Mouse (Mus musculus) cerebellum, adult 8-10 months (tissue): Measurements from ENCODE around the gene Asf1a.
"Not testable (repeated sequence)": the region's sequence is repeated elsewhere in the genome, so short reads cannot be mapped to it uniquely, and the experiment has no call there.

Experiments used
- DNase-seq: peaks from one replicate; pipeline ENCODE4 v3.0.0; 2022

The Asf1a gene

DNA sequence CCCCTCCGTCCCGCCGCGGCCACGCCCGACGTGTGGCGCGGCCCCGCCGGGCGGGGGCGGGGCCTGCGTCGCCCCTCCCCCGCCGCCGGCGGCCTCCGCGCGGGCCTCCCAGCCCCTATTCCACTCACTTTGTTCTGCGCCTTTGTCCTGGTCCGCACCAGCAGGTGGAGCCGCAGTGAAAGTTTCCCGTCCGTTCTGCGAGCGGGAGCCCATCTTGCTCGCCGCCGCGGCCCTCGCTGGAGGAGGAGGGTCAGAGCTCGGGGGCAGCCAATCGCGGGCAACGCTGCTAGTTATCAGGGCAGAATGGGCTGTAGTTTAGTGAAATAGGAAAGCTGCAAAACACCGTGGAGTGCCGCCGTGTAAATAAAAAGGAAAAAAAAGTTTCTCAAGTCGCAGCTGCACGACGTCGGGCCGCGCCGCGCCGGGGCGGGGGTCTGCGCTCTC is at the start of gene Asf1a:
Asf1a (plus strand) TSS at position 81 of the 444 bp plus-strand sequence.
- DNase-seq, result peak; percentile 97

DNA sequence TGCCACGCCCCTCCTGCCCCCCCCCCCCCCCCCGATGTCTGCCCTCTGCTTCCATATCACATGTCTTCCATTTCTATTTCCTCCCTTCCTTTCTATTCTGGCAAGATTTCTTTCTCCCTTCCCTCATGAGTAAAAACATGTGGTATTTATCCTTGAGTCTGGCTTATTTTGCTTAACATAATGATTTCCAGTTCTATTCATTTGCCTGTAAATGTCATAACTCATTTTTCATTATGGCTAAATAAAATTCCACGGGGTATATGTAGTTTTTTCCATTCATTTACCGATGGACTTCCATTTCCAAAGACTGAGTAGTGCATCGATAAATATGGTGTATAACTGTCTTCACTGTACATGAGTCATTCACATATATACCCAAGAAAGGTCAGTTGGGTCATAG is 34.6 kb upstream of the Asf1a start:
- DNase-seq, result no peak

DNA sequence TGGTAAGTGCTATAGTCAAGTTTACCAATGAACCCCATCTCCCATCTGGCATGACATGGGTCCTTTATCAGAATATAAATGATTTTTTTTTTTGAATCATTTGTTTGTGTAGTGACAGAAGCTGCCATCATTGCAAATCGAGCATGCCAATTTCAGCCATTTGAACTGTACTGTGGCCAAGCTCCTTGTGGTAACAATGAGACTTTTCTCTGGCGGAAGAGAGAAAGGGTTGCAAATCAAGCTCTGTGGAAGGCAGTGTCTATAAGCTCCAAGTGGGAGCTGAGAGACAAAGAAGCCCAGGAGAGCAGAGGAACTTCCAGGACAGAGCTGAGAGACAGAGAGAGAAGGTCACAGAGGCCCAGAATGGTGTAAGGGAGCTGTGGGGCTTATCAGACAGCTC is 31.0 kb upstream of the Asf1a start:
- DNase-seq, result no peak

DNA sequence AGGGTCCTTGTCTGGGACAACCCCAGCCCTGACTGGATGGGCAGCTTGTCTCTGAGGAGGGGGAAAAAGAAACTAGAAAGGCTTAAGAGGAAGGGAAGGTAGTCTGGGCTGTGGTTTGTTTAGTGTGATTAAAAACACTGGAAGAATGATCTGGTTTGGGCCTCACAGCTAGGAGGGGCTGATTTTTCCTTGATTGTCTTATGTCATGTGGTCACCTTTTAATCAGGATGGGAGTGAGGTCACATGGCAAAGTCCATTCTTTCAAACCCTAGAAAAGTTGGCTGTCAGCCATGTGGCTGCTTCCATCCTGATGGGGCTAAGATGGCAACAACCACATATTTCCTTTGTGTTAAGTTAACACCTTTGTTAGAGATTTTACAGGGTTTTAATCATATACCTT is 28.0 kb upstream of the Asf1a start:
- no peak for DNase-seq

DNA sequence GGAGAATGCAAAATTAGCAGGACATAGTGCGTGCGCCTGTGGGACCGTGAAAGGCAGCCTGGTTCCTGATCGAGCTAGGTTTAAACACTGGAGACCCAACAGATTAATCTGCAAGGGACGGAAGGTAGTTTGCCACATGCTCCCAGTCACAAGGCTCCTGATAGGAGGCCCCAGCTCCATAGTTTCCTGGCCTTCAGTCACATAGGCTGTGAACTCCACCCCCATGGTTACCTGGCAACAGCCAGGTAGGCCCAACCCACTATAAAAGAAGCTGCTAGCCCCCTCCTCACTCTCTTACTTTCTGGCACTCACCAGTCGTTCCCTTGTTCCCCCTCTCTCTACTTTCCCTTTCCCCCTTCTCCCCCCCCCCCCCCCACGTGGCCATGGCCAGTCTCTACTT is 16.4 kb upstream of the Asf1a start:
- DNase-seq, result no peak

DNA sequence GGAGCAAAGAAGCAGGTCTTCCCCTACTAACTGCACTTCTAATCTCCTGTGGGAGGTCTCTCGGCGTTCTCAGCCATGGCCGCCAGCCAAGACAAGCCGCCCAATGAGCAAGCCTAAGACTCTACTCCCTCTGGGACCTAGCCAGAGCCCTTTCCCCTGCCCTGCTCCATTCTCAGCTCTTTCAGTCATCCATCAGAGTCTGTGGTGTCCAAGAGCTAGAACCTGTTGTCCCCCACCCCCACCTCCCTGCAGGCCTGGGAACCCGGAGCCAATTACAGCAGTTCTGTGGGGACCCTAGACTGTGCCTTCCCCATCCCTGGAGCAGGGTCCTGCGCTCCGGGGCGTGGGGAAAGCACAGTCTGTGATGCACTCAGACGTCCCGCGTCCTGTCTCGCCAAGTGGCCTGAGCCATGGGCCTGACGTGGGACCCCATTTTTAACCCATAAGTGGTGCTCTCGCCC is 15.9 kb upstream of the Asf1a start:
- peak; percentile 43 for DNase-seq

DNA sequence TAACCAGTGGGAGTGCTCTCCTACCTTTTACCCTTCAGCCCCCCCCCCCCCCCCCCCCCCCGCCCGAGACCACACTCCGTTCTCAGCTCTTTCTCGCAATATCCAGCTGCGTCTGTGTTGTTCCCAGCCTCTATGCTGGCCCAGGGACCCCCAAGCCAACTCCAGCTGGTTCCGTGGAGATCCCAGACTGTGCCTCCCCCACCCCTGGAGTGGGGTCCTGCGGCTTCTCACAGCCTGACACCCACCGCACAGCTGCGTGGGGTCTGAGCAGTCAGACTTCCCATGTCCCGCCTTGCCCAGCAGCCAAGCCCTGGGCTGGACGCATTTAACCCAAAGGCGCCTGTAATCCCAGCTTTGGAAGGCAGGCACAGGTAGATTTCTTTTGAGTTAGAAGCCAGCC is 15.5 kb upstream of the Asf1a start:
- no peak for DNase-seq

DNA sequence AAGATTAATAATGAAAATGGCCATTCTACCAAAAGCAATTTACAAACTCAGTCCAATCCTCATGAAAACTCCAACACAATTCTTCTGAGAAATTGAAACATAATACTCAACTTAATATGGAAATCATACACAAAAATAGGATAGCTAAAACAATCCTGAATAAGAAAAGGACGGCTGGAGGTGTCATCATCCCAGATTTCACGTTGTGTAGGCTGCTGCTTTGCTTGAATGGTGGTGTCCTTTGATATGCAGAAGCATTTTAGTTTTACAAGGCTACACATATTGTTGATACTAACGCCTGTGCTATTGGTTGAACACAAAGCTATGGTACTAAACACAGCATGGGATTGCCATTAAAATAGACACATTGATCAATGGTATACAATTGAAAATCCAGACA is 10.8 kb upstream of the Asf1a start:
- DNase-seq, result no peak

DNA sequence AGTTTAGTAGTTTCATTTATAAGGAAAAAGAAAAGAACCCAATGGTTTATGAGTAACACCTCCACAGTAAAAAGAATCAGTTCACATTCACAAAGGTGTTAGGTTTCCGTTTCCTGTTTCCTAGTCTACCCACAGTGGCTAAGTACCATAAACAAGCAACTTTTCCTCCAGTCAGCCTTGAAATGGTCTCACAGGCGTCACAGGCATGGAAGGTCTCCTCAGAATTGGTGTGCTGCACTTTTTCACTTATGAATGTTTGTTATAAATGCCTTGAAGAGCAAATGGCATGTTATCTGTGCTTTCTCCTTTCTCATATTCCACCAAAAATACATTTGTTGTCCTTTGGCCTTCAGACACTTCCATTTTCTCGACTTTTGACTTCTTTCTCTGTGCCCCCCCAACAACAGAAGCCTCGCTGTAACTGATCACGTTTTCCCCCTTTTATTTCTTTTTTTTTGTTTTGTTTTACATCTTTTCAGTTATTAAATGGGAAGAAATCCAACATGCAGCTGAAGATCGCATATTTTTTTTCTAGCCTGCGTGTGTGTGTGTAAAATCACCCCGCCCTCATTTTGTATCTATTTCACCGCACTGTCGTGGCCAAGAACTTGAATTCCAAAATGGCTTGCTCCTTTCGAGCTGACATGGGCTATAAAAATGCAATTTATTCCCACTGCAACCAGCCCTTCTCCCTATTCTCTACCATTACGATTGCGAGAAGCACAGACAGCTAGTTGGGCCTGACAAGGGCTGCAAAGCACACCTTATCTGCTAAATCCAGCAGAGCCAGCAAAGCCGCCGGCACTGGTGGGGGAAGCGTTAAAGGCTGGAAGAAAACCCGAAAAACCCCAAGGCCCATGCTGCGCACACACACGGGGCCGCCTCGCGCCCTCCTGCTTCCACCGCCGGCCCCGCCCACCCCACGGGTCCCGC is 547 bp upstream of the Asf1a start:
- DNase-seq, result peak; percentile 82

DNA sequence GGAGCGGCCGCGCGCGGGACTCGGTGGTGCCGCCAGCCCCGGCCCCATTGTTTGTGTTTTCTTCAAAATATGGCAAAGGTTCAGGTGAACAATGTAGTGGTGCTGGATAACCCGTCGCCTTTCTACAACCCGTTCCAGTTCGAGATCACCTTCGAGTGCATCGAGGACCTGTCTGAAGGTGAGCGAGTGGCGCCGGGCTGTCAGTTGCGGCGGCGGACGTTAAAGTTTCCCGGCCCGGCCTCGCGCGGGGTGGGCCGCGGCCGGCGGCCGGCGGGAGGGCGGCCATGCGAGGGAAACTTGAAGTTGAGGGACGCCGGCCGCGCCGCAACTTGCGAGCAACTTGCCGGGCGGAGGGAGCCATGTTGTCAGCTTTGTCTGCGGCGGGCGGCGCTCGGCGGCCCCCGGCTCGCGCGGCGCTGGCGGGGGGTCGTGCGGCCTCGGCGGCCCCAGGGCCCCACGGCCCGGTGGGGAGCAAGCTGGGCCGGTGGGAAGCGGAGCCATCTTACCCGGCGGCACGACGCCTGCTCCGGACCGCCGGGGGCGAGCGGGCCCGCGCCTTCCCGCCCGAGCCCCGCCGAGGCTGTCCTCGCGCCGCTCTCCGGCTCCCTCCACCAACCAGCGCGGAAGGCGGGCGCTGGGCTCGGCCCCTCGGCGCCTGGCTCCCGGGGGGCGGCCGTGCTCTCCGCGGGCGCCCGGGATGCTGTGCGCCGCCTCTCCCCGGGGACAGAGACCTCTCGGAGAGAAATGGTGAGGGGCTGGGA is 744 bp downstream of the Asf1a start:
- DNase-seq, result peak; percentile 41

DNA sequence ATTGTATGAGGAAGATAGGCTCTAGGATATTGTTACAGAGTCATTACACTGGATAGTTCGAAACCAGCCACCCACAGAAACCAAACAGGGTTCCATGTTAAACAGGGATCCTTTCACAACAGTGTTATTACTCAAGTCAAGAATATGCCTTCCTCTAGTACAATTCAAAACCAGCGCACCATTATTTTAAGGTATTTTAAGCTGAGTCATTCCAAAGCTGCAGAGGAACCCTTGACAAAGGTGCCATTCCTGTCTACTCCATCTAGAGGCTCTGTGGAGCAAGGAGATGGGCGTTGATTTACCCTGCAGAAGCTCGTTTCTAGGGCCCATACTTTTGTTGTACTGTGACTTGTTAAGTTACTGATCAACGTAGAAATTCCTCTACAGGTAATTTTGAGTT is 2.3 kb downstream of the Asf1a start:
- no peak for DNase-seq

DNA sequence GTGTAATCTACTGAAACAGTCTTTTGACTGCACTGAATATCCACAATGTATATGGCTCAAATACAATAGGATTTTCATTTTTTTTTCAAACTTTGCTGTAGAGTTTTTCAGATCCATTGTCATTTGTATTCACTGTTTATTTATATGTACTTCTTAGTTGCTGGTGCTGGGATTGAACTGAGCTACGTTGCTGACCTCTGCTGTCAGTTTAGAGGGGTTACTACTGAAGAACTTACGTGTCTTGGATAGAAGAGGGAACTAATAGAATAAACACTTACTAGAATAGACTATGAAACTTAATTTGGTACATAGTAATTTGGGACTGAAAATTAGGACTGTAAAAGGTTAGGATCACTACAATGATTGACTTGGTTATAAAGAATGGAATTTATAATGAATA is 8.8 kb downstream of the Asf1a start:
- DNase-seq, result no peak

DNA sequence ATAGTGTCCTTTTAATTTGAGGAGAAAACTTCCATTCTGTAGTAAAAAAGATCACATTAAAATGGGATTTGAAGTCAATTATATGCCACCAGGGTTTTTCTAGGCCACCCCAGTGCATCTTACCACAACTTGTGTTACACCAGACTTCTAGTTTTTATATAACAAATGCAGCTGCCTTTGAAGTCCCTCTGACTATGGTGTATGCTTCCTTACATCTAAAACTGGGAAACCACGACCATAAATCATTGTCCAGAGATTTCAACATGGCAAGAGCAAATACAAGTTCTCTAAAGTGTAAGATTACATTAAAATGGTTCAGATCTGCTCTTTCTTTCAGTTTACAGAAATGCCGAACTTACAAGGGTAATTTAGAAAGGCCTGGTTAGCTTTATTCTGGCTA is 11.7 kb downstream of the Asf1a start:
- DNase-seq, result no peak

DNA sequence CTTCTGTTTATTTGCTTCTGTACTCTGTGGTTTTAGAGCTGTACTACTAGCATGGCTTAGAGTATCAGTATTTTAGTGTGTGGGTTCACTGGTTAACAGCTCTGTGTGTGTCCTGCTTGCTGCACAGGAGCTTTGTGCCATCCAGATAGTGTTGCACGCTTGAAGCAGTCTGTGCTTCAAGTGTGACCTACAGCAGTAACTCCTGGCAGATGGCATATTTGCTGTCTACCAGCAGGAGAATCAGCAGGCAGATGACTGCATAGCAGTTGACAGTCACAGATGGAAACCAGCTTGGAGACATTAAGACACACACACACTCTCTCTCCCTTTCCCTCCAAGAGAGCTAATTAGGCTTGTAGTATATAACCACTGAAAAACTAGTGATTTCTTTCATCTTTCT is 15.6 kb downstream of the Asf1a start:
- DNase-seq, result peak; percentile 73

DNA sequence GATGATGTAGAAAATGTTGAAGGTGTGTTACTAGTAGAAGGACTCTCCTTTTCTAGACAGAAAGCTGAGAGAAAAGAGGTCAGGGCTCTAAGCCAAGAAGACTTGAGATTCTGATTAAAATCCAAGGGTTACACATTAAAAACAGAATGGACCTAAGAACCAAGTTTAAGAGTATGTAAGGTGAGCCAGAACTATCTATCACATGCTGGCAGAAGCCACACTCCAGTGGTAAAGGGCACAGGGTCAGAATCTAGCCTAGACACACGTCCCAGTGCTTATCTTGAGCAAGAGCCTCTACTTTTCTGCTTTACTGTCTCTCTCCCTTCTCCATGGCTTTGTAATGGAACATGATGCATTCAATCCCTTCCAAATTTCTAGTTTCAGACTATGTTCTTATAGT is 17.4 kb downstream of the Asf1a start:
- DNase-seq, result no peak

DNA sequence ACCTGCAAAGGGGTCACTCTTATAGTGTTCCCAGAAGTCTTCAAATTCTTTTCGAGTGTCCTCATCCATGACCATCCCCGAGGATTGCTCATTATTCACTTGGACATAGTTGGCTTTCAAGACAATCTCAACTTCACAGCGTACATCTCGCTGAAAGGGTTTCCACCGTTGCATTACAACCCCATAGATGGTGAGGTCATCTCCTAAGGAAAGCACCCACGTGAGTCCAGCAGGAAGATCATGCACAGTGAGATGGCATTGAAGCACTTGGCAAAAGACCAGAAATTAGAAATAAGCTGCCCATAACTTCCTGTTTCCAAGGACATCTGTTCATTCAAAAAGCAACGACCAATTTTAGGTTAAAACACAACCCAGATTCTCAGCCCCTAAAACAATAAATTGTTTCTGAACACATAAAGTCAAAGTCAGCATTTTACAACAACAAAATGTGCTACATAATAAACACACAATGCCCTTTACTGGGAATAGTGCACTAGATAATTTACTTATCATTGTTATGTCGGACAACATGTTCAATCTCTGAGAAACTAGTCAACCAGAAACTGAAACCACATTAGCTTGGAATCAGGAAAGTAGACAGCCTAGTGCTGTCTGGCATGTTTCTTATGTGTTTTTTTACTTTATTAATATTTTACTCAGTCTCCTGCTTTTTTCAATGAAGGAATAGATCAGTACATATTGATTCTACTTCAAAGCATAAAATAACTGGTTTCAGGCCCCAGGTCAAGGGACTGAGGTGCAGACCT is 19.5 kb downstream of the Asf1a start:
- DNase-seq, result no peak

DNA sequence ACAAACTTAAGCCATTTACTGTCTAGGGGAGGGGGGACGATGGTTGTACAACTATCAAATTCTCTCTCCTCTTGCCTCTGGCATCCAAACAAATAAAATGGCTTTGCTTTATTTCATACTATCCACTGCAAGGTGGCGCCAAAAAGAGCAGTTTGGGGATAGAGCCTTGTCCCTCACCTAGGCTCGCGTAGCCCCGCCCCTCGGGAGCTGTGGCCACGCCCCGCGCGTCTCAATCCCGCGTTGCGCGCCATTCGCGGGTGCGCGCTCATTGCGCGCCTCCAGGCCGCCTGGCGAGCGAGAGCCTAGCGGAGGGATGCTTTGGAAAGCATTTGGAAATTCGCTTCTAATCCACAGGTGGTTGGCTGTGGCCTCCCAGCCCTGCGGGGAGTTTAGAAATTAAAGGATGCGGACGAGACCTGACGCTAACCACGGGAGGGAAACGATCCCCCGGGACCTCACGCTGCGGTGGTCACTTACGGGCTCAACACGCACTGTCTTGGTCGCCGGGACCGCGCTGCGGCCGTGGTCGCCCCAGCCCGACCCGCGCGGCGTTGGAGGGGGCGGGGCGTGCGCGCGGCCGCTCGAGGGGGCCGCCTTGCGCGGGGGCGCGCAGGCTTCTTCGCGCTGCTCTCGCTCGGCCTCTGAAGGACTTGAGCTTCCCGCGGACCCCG is 32.8 kb downstream of the Asf1a start:
- peak; percentile 98 for DNase-seq

DNA sequence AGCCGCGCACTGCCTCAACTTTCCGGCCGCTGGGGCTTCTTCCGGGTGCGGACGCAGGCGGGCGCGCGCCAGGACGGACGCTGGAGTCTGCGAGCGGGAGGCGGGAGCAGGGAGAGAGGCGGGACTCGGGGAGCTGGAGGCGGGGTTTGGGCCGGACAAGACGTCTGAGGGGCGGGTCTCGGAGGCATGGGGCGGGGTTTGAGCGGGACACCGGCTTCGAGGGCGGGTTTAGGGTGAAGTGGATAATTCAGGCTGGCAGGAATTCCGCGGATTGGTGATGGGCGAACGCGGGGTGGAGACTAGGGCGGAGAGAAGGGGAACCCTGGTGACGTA is 33.3 kb downstream of the Asf1a start:
- DNase-seq, result peak; percentile 97

DNA sequence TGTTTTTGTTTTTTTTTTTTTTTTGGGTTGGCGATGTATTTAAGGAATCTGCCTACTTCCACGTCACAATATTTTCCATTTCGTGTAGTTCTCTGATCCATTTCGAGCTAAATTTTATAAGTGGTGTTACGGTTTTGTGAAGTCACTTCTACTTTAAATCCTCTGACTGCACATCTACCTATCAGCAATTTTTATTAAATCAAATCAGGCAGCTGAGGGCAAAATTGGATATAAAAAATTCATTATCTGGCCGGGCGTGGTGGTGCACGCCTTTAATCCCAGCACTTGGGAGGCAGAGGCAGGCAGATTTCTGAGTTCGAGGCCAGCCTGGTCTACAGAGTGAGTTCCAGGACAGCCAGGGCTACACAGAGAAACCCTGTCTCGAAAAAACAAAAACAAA is 33.8 kb downstream of the Asf1a start, which contains the start of gene Mcm9:
Mcm9 (minus strand) TSS at position 101 of the 400 bp plus-strand sequence.
- not testable (repeated sequence) for DNase-seq

DNA sequence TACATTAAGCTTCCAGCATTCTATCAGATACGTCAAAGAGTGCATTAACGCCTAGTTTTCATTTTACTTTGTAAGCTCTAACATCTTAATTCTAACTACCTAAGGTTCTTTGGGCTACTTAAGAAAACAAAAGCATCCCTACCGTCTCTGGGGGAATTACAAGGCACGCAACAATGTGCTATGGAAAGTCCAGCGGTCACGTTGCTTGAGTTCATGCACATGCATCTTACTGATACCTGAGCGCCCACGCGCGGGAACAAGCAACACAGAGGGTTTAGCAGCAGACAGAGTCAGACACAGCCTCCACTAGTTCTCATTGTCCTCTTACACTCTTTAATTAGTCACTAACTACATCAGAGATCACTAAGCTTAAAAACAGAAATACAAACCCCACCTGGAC is 37.6 kb downstream of the Asf1a start:
- no peak for DNase-seq

DNA sequence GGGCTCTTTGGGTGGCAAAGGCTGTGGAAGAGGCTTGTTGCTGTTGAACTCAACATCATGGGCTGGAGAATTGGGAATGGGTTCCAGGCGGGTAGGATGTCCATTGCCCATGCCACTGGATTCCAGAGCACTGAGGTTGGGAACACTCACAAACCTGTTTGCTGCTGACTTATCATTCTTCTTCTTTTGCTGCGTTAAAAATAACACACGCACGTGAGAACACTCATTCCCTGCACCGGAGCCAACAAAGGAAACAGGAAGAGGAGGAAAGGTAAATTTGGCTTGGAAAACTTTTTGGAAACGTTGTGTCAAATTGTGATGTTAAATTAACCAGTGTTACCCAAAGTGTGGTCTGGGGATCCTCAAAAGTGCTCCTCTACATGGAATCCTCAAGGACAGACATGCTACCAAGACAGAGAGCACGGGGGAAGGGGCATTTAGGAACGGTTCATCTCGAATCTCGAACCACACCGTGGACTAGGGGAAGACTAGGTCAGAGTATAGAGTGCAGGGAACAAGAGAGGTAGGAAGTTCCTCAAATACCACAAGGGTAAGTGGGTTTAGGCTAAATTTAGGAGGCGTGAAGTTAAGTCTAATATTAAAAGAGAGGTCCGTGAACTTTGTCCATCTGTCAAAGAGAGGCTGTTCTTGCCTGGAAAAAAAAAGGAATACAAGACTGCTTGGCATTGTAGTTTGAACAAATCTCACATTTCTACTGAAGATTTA is 38.9 kb downstream of the Asf1a start:
- DNase-seq, result no peak

DNA sequence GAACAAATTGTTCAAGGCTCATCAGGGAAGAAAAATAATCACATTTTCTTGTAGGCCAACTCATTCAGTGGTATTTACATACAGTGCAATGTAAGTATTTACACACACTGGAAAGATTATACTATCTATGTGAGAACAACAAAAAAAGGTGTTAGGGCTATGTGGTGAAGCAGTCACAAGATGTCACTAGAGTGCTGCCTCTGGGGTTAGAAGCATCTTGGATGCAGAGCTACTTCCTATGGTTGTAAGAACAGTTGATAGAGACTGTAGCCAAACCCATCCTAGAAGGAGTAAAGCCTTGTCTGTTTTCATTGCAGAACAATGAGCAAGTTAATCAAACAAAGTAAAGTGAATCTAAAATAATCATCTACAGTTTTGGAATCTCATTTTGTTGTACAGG is 45.0 kb downstream of the Asf1a start:
- DNase-seq, result peak; percentile 48
